8 mouse cellular contexts compared by ENCODE assay signal in the genomic region with DNA sequence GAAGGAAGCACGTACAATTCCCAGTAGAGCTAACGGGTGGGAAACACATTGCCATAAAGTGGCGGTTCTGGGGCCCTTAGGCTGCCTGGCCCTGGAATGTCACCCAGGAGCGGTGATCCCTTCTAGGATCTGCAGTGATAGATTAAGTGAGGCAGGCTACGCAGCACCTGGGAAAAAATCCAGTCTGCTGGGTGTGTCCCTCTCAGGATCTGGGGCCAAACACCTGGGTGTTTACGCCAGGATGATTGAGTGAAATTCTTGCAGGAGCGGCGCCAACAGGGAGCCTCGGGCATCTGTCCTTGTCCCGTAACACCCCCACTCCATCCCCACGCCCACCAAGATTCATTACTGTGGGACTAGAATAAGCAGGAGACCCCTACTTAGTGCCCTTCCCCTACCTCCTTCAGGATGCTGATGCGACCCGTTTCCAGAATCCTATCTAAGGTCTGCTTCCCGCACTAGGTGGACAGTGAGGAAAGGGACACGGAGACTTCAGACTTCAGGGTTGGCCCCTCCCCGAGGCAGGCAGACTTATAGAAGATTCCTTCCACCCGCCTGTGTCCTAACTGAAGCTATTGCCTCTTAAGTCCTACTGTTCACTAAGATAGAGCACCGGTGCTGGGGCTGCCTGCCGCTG. TPM values are rescaled to one million over a fixed set of nuclear protein-coding genes. Genes with fewer than 3 reads are reported as not detected.
DNase-seq lines count a peak whose midpoint lies in the region; ATAC-seq and TF ChIP-seq lines count a peak whose summit lies in the region.

No protein-coding gene starts in this region.

- peak overlapping the region; percentile 67 for H3K4me2 ChIP-seq in CH12.LX (ENCODE audit: insufficient read depth, low read depth, poor library complexity, severe bottlenecking)
- H3K4me2 ChIP-seq in heart, postnatal 0 days (ENCODE audit: low read depth, low read length), result peak overlapping the region; percentile 65
- peak overlapping the region; percentile 54 for H3K4me2 ChIP-seq in lung, embryonic 16.5 days (ENCODE audit: low read depth, low read length)

- peak in 1 of 2 experiments; percentile 43 for DNase-seq in cerebellum, adult 2 months
- no peak for DNase-seq in cerebellum, adult 18-20 months
- DNase-seq in CH12.LX (ENCODE audit: extremely low read depth), result no peak
- no peak for DNase-seq in heart, postnatal 0 days (ENCODE audit: low spot score)
- DNase-seq in adrenal gland, postnatal 14 days, result no peak
- no peak for DNase-seq in layer of hippocampus, postnatal 25 days (ENCODE audit: extremely low spot score in 1 of 2, low spot score in 1 of 2)
- DNase-seq in thymus, postnatal 0 days (ENCODE audit: low spot score), result no peak

- no peak overlapping the region for H3K9ac ChIP-seq in CH12.LX (ENCODE audit: insufficient read depth, low read depth)
- no peak overlapping the region for H3K9ac ChIP-seq in heart, postnatal 0 days (replicated peaks; ENCODE audit: low read depth, low read length)
- peak overlapping the region; percentile 16 for H3K9ac ChIP-seq in lung, embryonic 16.5 days (ENCODE audit: low read length)

- in situ Hi-C loops in CH12.LX (cut with MboI; ENCODE audit: low pct_ligation_motif_present, low pct_unique_long_range_greater_than_20kb, low sequenced_read_pairs), result loop anchor here (25.0 kb wide), 1 partner anchor 1012 kb away; no protein-coding TSS in a partner anchor

- H3K4me3 ChIP-seq in cerebellum, adult 2 months (replicated peaks; ENCODE audit: insufficient read depth, low read depth, low read length), result peak overlapping the region; percentile 68
- peak overlapping the region in 1 of 3 experiments; percentile 32 for H3K4me3 ChIP-seq in CH12.LX (replicated peaks in 1 of 3; ENCODE audit: low read depth in 2 of 3, low read length in 2 of 3, poor library complexity in 1 of 3)
- H3K4me3 ChIP-seq in heart, postnatal 0 days (ENCODE audit: low read depth, low read length), result peak overlapping the region; percentile 35
- H3K4me3 ChIP-seq in lung, embryonic 16.5 days (ENCODE audit: low read length), result peak overlapping the region; percentile 31

- no peak overlapping the region for H3K27ac ChIP-seq in cerebellum, adult 2 months (ENCODE audit: insufficient read depth, low read length)
- H3K27ac ChIP-seq in CH12.LX (ENCODE audit: insufficient read depth, low read depth), result no peak overlapping the region
- no peak overlapping the region for H3K27ac ChIP-seq in heart, postnatal 0 days (ENCODE audit: low read depth)
- peak overlapping the region; percentile 55 for H3K27ac ChIP-seq in lung, embryonic 16.5 days (ENCODE audit: low read length)

- TF ChIP-seq EP300 in CH12.LX (IDR thresholded peaks at IDR 0.05; ENCODE audit: low read length), result no peak
- no peak for TF ChIP-seq EP300 in heart, postnatal 0 days (IDR thresholded peaks at IDR 0.05; ENCODE audit: low read depth)

- WGBS in cerebellum, adult 2 months, result 24% methylated on average over 19 of the region's 19 CpGs
- WGBS in heart, postnatal 0 days, result 5% methylated on average over 19 of the region's 19 CpGs
- 15% methylated on average over 19 of the region's 19 CpGs for WGBS in lung, embryonic 16.5 days

- no peaks in the 10 kb centered on the region for H3K36me3 ChIP-seq in CH12.LX (replicated peaks in 1 of 2; ENCODE audit: control insufficient read depth in 1 of 2, insufficient read depth in 1 of 2, low read length in 1 of 2)
- H3K36me3 ChIP-seq in heart, postnatal 0 days (replicated peaks; ENCODE audit: control insufficient read depth, insufficient read depth, low read length), result no peaks in the 10 kb centered on the region
- no peaks in the 10 kb centered on the region for H3K36me3 ChIP-seq in lung, embryonic 16.5 days (ENCODE audit: control insufficient read depth, insufficient read depth, low read length)

- TF ChIP-seq CTCF in cerebellum, adult 2 months (IDR thresholded peaks at IDR 0.05; ENCODE audit: borderline replicate concordance, insufficient read depth, low read depth, low read length), result no peak
- TF ChIP-seq CTCF in CH12.LX (conservative IDR thresholded peaks at IDR 0.05 in 1 of 2, IDR thresholded peaks at IDR 0.05 in 1 of 2; ENCODE audit: low read depth in 2 of 2, low read length in 2 of 2), result no peak
- no peak for TF ChIP-seq CTCF in heart, postnatal 0 days (IDR thresholded peaks at IDR 0.05; ENCODE audit: low read depth)

- TF ChIP-seq RAD21 in CH12.LX (IDR thresholded peaks at IDR 0.05; ENCODE audit: low read depth, low read length), result no peak

- no peak for TF ChIP-seq POLR2A in cerebellum, adult 2 months (IDR thresholded peaks at IDR 0.05; ENCODE audit: borderline replicate concordance, insufficient read depth, low read length)
- TF ChIP-seq POLR2A in CH12.LX (IDR thresholded peaks at IDR 0.05; ENCODE audit: low read depth, low read length), result no peak

- ATAC-seq in heart, postnatal 0 days (ENCODE audit: insufficient read depth, low read depth), result no peak
- ATAC-seq in lung, embryonic 16.5 days (ENCODE audit: low read depth), result 0 out of 2 replicates have a peak, but pooled peaks have one; percentile 0

- dilution Hi-C loops in CH12.LX (cut with MboI; ENCODE audit: extremely low pct_ligation_motif_present, extremely low pct_unique_long_range_greater_than_20kb, low sequenced_read_pairs), result no loop called here

- H3K27me3 ChIP-seq in cerebellum, adult 2 months (ENCODE audit: control insufficient read depth, insufficient read depth, low read length), result no peaks in the 10 kb centered on the region
- H3K27me3 ChIP-seq in CH12.LX (replicated peaks), result peaks cover 19% of the 10 kb centered on the region
- peaks cover 21% of the 10 kb centered on the region for H3K27me3 ChIP-seq in heart, postnatal 0 days (ENCODE audit: control insufficient read depth, insufficient read depth, low read length)
- H3K27me3 ChIP-seq in lung, embryonic 16.5 days (ENCODE audit: control insufficient read depth, insufficient read depth, low read depth, low read length), result no peaks in the 10 kb centered on the region

- no peaks in the 10 kb centered on the region for H3K9me3 ChIP-seq in CH12.LX (replicated peaks; ENCODE audit: low read length)
- no peaks in the 10 kb centered on the region for H3K9me3 ChIP-seq in heart, postnatal 0 days (replicated peaks; ENCODE audit: control insufficient read depth, low read length)
- no peaks in the 10 kb centered on the region for H3K9me3 ChIP-seq in lung, embryonic 16.5 days (ENCODE audit: control insufficient read depth, low read length)

- no peaks in the 10 kb centered on the region for H3K79me2 ChIP-seq in CH12.LX (replicated peaks; ENCODE audit: control insufficient read depth, extremely low read depth, insufficient read depth, poor library complexity, severe bottlenecking)

- H3K4me1 ChIP-seq in cerebellum, adult 2 months (ENCODE audit: control insufficient read depth, insufficient read depth, low read length), result no peaks in the 10 kb centered on the region; the same call in 1 of the 2 replicates
- H3K4me1 ChIP-seq in CH12.LX (ENCODE audit: control insufficient read depth in 1 of 2, insufficient read depth in 2 of 2), result peaks cover 3 to 11% of the 10 kb centered on the region in 2 experiments; a peak in 3 of 4 replicates
- H3K4me1 ChIP-seq in heart, postnatal 0 days (ENCODE audit: control insufficient read depth, insufficient read depth), result peaks cover 13% of the 10 kb centered on the region
- peaks cover 42% of the 10 kb centered on the region for H3K4me1 ChIP-seq in lung, embryonic 16.5 days (replicated peaks; ENCODE audit: control insufficient read depth, insufficient read depth, low read length)

TF ChIP-seq in CH12.LX, 34 proteins besides CTCF, POLR2A, EP300 and RAD21:
- TF ChIP-seq NRF1 (IDR thresholded peaks at IDR 0.05; ENCODE audit: low read depth, low read length) (no peak), E2F4 (IDR thresholded peaks at IDR 0.05; ENCODE audit: insufficient replicate concordance, low read depth, low read length) (no peak), NELFE (IDR thresholded peaks at IDR 0.05; ENCODE audit: low read depth, low read length) (no peak), KAT2A (IDR thresholded peaks at IDR 0.05; ENCODE audit: insufficient replicate concordance, low read length) (no peak), CHD2 (IDR thresholded peaks at IDR 0.05; ENCODE audit: low read length) (no peak), ZKSCAN1 (IDR thresholded peaks at IDR 0.05; ENCODE audit: borderline replicate concordance, low read depth, low read length) (no peak), SIN3A (IDR thresholded peaks at IDR 0.05; ENCODE audit: low read length) (no peak)

RNA-seq across cellular contexts. Expression of a gene that starts 23.6 kb away (rescaled TPM):
- 33.5 and 33.6 TPM in 2 replicates for polyA plus RNA-seq in cerebellum, adult 2 months (2012; rRNA removed)
- total RNA-seq in CH12.LX (2012; rRNA removed) (0.04 TPM in 1 of 2 replicates, not detected in the other), CH12.LX (2014; rRNA removed) (not detected in 2 replicates)
- polyA plus RNA-seq in CH12.LX (2012; ENCODE audit: insufficient read length, low read depth), result 0.07 TPM in 1 of 2 replicates, not detected in the other
- total RNA-seq in heart, postnatal 0 days (2014; rRNA removed; ENCODE audit: low replicate concordance), result 9.2 and 10.2 TPM in 2 replicates
- polyA plus RNA-seq in heart, postnatal 0 days (2015; fragmentation: Nextera tagmentation; extraction: Ambion mirVana), result 2.7 TPM in 2 replicates
- polyA plus RNA-seq in lung, embryonic 16.5 days (2015; fragmentation: Nextera tagmentation; extraction: Ambion mirVana), result 10.1 and 10.5 TPM in 2 replicates
- total RNA-seq in adrenal gland, postnatal 14 days (2021), result 10.0 and 14.0 TPM in 2 replicates
- 10 to 100 TPM; 50.7 to 62.6 TPM for total RNA-seq in layer of hippocampus, postnatal 25 days (2021)
- polyA plus RNA-seq in thymus, postnatal 0 days (2015; fragmentation: Nextera tagmentation; extraction: Ambion mirVana), result 1.6 and 1.7 TPM in 2 replicates
